Mouse (Mus musculus): ENCODE data around the gene Lyrm7. TPM values are rescaled to one million over a fixed set of nuclear protein-coding genes. Genes with fewer than 3 reads are reported as not detected.

Lyrm7 gene
- total and polyA plus RNA-seq, 3 experiments = 11.1 to 40.1 (median 38.6) TPM

GRCm38 (mm10) chr11:54802621-54803020 lies 58.1 kb downstream of the Lyrm7 start:
- no peak overlapping the region for H3K9ac ChIP-seq (ENCODE audit: low read depth, low read length)
- intact Hi-C loops (cut with DNase I) = no loop called here
- no peak for DNase-seq
- 77% methylated on average over 6 of the region's 6 CpGs for WGBS
- H3K27ac ChIP-seq = peak overlapping the region; percentile 10; the same call in 1 of the 2 replicates
- H3K4me1 ChIP-seq (ENCODE audit: control insufficient read depth, insufficient read depth, low read length) = peaks cover 22% of the 10 kb centered on the region
- TF ChIP-seq CTCF (IDR thresholded peaks at IDR 0.05) (no peak), POLR2A (IDR thresholded peaks at IDR 0.05; ENCODE audit: insufficient read depth, low read depth, low read length) (no peak), EP300 (IDR thresholded peaks at IDR 0.05; ENCODE audit: insufficient read depth, low read depth, low read length) (no peak)
- H3K79me2 ChIP-seq (replicated peaks; ENCODE audit: control insufficient read depth, insufficient read depth, low read length) = no peaks in the 10 kb centered on the region
- no peak overlapping the region for H3K4me3 ChIP-seq
- H3K36me3 ChIP-seq (ENCODE audit: control insufficient read depth, insufficient read depth, low read length) = peaks cover 3% of the 10 kb centered on the region; the same call in 1 of the 2 replicates
- no peaks in the 10 kb centered on the region for H3K27me3 ChIP-seq (ENCODE audit: control insufficient read depth, insufficient read depth, low read length)

DNA sequence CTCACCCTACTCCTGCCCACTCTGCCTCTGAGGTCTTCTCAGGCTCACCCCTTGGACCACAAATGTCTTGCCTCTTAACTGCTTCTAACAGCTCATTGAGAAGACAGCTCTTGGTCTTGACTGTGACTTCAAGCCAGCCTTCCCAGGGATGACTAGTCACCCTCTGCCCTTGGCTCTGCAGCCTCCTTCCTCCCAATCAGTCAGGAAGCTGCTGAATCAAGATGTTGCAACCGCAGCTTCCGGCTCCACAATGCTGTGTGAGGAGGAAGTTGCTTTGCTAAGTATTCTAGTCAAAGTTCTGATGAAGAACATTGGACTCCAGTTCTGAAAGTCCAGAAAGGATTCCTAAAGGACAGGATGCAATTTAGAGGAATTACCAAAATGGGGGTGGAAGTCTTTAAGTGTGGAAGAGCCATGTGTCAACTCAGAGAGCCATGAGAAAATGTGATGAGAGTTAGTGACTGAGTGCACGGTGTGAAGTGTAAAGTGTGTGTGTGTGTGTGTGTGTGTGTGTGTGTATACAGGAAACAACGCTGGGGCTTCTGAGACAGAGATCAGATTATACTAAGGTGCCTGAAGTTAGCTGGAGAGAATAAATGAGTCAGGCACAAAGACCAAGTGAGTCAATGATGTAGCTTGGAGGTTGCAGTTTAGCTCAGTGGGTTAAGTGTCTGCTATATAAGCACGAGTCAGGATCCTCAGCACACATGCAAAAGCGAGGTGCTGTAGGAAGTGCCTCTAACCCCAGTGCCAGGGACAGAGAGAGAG lies 58.7 kb downstream of the Lyrm7 start:
- TF ChIP-seq EP300 (IDR thresholded peaks at IDR 0.05; ENCODE audit: insufficient read depth, low read depth, low read length) (peak; percentile 65; the same call in 1 of the 2 replicates), CTCF (IDR thresholded peaks at IDR 0.05) (no peak), POLR2A (IDR thresholded peaks at IDR 0.05; ENCODE audit: insufficient read depth, low read depth, low read length) (no peak)
- peak overlapping the region; percentile 53 for H3K27ac ChIP-seq
- peak; percentile 64 to 83 for DNase-seq

GRCm38 (mm10) chr11:54796551-54796950 lies 64.2 kb downstream of the Lyrm7 start:
- 66% methylated on average over 11 of the region's 11 CpGs for WGBS
- TF ChIP-seq CTCF (IDR thresholded peaks at IDR 0.05) (no peak), EP300 (IDR thresholded peaks at IDR 0.05; ENCODE audit: insufficient read depth, low read depth, low read length) (no peak), POLR2A (IDR thresholded peaks at IDR 0.05; ENCODE audit: insufficient read depth, low read depth, low read length) (no peak)
- no peak overlapping the region for H3K27ac ChIP-seq
- H3K36me3 ChIP-seq (ENCODE audit: control insufficient read depth, insufficient read depth, low read length) = no peaks in the 10 kb centered on the region
- no peak overlapping the region for H3K9ac ChIP-seq (ENCODE audit: low read depth, low read length)
- H3K4me1 ChIP-seq (ENCODE audit: control insufficient read depth, insufficient read depth, low read length) = peaks cover under 1% of the 10 kb centered on the region
- H3K4me3 ChIP-seq = no peak overlapping the region
- no peaks in the 10 kb centered on the region for H3K79me2 ChIP-seq (replicated peaks; ENCODE audit: control insufficient read depth, insufficient read depth, low read length)
- no peak for DNase-seq
- intact Hi-C loops (cut with DNase I) = no loop called here
- H3K27me3 ChIP-seq (ENCODE audit: control insufficient read depth, insufficient read depth, low read length) = no peaks in the 10 kb centered on the region

More for the DNA sequence above, 58.7 kb downstream of the Lyrm7 start:
- H3K79me2 ChIP-seq (replicated peaks; ENCODE audit: control insufficient read depth, insufficient read depth, low read length) = no peaks in the 10 kb centered on the region
- H3K9ac ChIP-seq (ENCODE audit: low read depth, low read length) = no peak overlapping the region
- H3K27me3 ChIP-seq (ENCODE audit: control insufficient read depth, insufficient read depth, low read length) = no peaks in the 10 kb centered on the region
- H3K36me3 ChIP-seq (ENCODE audit: control insufficient read depth, insufficient read depth, low read length) = peaks cover 3% of the 10 kb centered on the region; the same call in 1 of the 2 replicates
- intact Hi-C loops (cut with DNase I) = loop anchor here (2.0 kb wide), 1 partner anchor 59 kb away; the partner anchor contains the start of gene Lyrm7
- peaks cover 20% of the 10 kb centered on the region for H3K4me1 ChIP-seq (ENCODE audit: control insufficient read depth, insufficient read depth, low read length)
- 37% methylated on average over 6 of the region's 6 CpGs for whole genome bisulfite sequencing
- no peak overlapping the region for H3K4me3 ChIP-seq

- no peak for TF ChIP-seq POLR2A (IDR thresholded peaks at IDR 0.05; ENCODE audit: insufficient read depth, low read depth, low read length)
- no peak for TF ChIP-seq EP300 (IDR thresholded peaks at IDR 0.05; ENCODE audit: insufficient read depth, low read depth, low read length)
- TF ChIP-seq CTCF (IDR thresholded peaks at IDR 0.05) = no peak
- Histone ChIP-seq H3K4me3 (no peak overlapping the region), H3K4me1 (ENCODE audit: control insufficient read depth, insufficient read depth, low read length) (no peaks in the 10 kb centered on the region), H3K79me2 (replicated peaks; ENCODE audit: control insufficient read depth, insufficient read depth, low read length) (no peaks in the 10 kb centered on the region), H3K36me3 (ENCODE audit: control insufficient read depth, insufficient read depth, low read length) (no peaks in the 10 kb centered on the region), H3K27me3 (ENCODE audit: control insufficient read depth, insufficient read depth, low read length) (no peaks in the 10 kb centered on the region), H3K27ac (no peak overlapping the region), H3K9ac (ENCODE audit: low read depth, low read length) (no peak overlapping the region)
- WGBS = 90% methylated on average over 3 of the region's 3 CpGs
- DNase-seq = no peak
- intact Hi-C loops (cut with DNase I) = no loop called here
Measured at GRCm38 (mm10) chr11:54794678-54795077, 66.0 kb downstream of the Lyrm7 start.

GRCm38 (mm10) chr11:54793173-54793572 lies 67.5 kb downstream of the Lyrm7 start:
- no peak overlapping the region for H3K9ac ChIP-seq (ENCODE audit: low read depth, low read length)
- 74% methylated on average over 1 of the region's 1 CpGs for WGBS
- no peaks in the 10 kb centered on the region for H3K79me2 ChIP-seq (replicated peaks; ENCODE audit: control insufficient read depth, insufficient read depth, low read length)
- H3K27ac ChIP-seq = no peak overlapping the region
- no peaks in the 10 kb centered on the region for H3K4me1 ChIP-seq (ENCODE audit: control insufficient read depth, insufficient read depth, low read length)
- no peak overlapping the region for H3K4me3 ChIP-seq
- TF ChIP-seq EP300 (IDR thresholded peaks at IDR 0.05; ENCODE audit: insufficient read depth, low read depth, low read length) (no peak), CTCF (IDR thresholded peaks at IDR 0.05) (no peak), POLR2A (IDR thresholded peaks at IDR 0.05; ENCODE audit: insufficient read depth, low read depth, low read length) (no peak)
- no peaks in the 10 kb centered on the region for H3K36me3 ChIP-seq (ENCODE audit: control insufficient read depth, insufficient read depth, low read length)
- no peak for DNase-seq
- intact Hi-C loops (cut with DNase I) = no loop called here
- no peaks in the 10 kb centered on the region for H3K27me3 ChIP-seq (ENCODE audit: control insufficient read depth, insufficient read depth, low read length)

GRCm38 (mm10) chr11:54791458-54791857 lies 69.3 kb downstream of the Lyrm7 start:
- TF ChIP-seq POLR2A (IDR thresholded peaks at IDR 0.05; ENCODE audit: insufficient read depth, low read depth, low read length) (no peak), CTCF (IDR thresholded peaks at IDR 0.05) (no peak), EP300 (IDR thresholded peaks at IDR 0.05; ENCODE audit: insufficient read depth, low read depth, low read length) (no peak)
- Histone ChIP-seq H3K4me3 (no peak overlapping the region), H3K36me3 (ENCODE audit: control insufficient read depth, insufficient read depth, low read length) (no peaks in the 10 kb centered on the region), H3K27me3 (ENCODE audit: control insufficient read depth, insufficient read depth, low read length) (no peaks in the 10 kb centered on the region), H3K27ac (no peak overlapping the region), H3K79me2 (replicated peaks; ENCODE audit: control insufficient read depth, insufficient read depth, low read length) (no peaks in the 10 kb centered on the region), H3K4me1 (ENCODE audit: control insufficient read depth, insufficient read depth, low read length) (no peaks in the 10 kb centered on the region; the same call in 1 of the 2 replicates), H3K9ac (ENCODE audit: low read depth, low read length) (no peak overlapping the region)
- 94% methylated on average over 4 of the region's 4 CpGs for WGBS
- intact Hi-C loops (cut with DNase I) = no loop called here
- DNase-seq = no peak
